Mouse (Mus musculus): ENCODE data around the gene Kcnn1. TPM values are rescaled to one million over a fixed set of nuclear protein-coding genes. Genes with fewer than 3 reads are reported as not detected.
A peak's percentile ranks its signal among the peaks of the same experiment; 100 is the strongest.

Kcnn1 gene
- polyA plus RNA-seq, 1 experiment, result 0.90 TPM

DNA sequence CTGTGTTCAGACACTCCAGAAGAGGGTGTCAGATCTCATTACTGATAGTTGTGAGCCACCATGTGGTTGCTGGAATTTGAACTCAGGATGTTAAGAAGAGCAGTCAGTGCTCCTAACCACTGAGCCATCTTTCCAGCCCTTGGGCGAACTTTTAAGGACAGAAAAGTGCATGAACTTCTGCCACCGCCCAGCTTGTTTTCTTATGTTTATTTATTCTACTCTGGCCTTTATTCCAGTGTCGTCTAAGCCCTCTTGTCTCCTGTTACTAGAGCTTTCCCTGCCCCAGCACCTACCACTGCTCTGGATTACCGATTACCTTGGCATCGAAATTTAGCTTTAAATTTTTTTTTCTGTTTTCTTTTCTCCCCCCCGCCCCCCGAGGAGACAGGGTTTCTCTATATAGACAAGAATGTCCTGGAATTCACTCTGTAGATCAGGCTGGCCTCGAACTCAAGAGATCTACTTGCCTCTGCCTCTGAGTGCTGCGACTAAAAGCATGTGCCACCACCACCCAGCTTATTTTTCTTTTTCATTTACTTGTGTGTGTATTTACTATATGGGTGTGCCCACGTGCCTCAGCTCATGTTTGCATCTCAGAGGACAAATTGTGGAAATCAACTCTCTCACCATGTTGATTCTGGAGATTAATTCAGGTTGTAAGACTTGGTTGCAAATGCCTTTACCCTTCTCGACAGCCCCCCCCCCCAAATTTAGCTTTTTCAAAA, 60.1 kb downstream of the Kcnn1 start:
- Histone ChIP-seq H3K27ac (ENCODE audit: insufficient read depth, low read depth, low read length) (no peak overlapping the region), H3K36me3 (ENCODE audit: control insufficient read depth, insufficient read depth, low read length) (no peaks in the 10 kb centered on the region), H3K4me3 (ENCODE audit: low read depth, low read length) (no peak overlapping the region), H3K27me3 (ENCODE audit: control insufficient read depth, insufficient read depth, low read length) (peaks cover 12% of the 10 kb centered on the region), H3K4me1 (ENCODE audit: control insufficient read depth, insufficient read depth, insufficient read length, low read length) (peaks cover 18% of the 10 kb centered on the region)
- WGBS, result 62% methylated on average over 11 of the region's 11 CpGs
- TF ChIP-seq CTCF (IDR thresholded peaks at IDR 0.05; ENCODE audit: extremely low read depth, insufficient read length, insufficient replicate concordance, low read depth, low read length) (no peak), POLR2A (IDR thresholded peaks at IDR 0.05; ENCODE audit: low read depth, low read length) (no peak)

DNA sequence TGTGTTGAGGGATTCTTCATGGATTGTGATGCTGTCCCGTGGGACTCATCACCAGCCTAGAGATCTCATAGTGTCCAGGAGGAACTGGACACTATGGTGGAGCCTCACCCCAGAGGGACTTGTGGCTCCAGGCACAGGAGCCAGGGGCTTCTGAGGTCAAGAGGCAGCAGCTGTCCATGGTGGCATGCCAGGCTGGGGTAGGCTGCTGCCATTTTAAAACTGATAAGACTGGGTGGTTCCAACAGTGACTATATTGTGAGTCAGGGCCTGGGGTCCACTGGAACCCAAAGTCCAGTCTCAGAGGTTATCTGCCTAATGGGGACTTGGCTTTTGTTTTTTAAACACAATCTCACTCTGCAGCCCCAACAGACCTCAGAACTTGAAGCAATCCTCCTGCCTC, 61.2 kb downstream of the Kcnn1 start:
- peaks cover 20% of the 10 kb centered on the region for H3K4me1 ChIP-seq (ENCODE audit: control insufficient read depth, insufficient read depth, insufficient read length, low read length)
- WGBS, result 79% methylated on average over 1 of the region's 1 CpGs
- TF ChIP-seq POLR2A (IDR thresholded peaks at IDR 0.05; ENCODE audit: low read depth, low read length) (no peak), CTCF (IDR thresholded peaks at IDR 0.05; ENCODE audit: extremely low read depth, insufficient read length, insufficient replicate concordance, low read depth, low read length) (no peak)
- no peaks in the 10 kb centered on the region for H3K36me3 ChIP-seq (ENCODE audit: control insufficient read depth, insufficient read depth, low read length)
- peaks cover 12% of the 10 kb centered on the region for H3K27me3 ChIP-seq (ENCODE audit: control insufficient read depth, insufficient read depth, low read length)
- H3K27ac ChIP-seq (ENCODE audit: insufficient read depth, low read depth, low read length), result no peak overlapping the region
- no peak overlapping the region for H3K4me3 ChIP-seq (ENCODE audit: low read depth, low read length)

DNA sequence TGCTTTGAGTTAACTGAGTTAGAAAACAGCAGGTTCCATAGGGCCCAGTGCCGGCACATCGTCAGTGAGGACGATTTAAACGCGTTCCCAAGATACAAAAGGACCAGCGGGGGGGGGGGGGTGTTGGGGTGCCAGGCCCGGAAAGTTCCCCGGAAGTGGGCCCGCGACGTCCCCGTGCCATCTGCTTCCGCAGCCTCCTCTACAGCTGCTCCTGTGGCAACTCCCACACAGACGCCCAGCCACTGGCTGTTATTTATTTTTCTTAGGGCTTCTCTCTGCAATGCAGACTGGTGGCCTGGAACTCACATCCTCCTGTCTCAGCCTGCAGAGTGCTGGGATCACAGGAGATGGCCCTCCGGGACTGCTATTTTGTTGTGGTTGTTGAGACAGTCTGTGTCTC, 61.9 kb downstream of the Kcnn1 start:
- TF ChIP-seq CTCF (IDR thresholded peaks at IDR 0.05; ENCODE audit: extremely low read depth, insufficient read length, insufficient replicate concordance, low read depth, low read length), result no peak
- TF ChIP-seq POLR2A (IDR thresholded peaks at IDR 0.05; ENCODE audit: low read depth, low read length), result no peak
- peaks cover 12% of the 10 kb centered on the region for H3K27me3 ChIP-seq (ENCODE audit: control insufficient read depth, insufficient read depth, low read length)
- WGBS, result 59% methylated on average over 15 of the region's 15 CpGs
- peaks cover 23% of the 10 kb centered on the region for H3K4me1 ChIP-seq (ENCODE audit: control insufficient read depth, insufficient read depth, insufficient read length, low read length)
- H3K36me3 ChIP-seq (ENCODE audit: control insufficient read depth, insufficient read depth, low read length), result no peaks in the 10 kb centered on the region
- H3K4me3 ChIP-seq (ENCODE audit: low read depth, low read length), result no peak overlapping the region
- H3K27ac ChIP-seq (ENCODE audit: insufficient read depth, low read depth, low read length), result no peak overlapping the region

DNA sequence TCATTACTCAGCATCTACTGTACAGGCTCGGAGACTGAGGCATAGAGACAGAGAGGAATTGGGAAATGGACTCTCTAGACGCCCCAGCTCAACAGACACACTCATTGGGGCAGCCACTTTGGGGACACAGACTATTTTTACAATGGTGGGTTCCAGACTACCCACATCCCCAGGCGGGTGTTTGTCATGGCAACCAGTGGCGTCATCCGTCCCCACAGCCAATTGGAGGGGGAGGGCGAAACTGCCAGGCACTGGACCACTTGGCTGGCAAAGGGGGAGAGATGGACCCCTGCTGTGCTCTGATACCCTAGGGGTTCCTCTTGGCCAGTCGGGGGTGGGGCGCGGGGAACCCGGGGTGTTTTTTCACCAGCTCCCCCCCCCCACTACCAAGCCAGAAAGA, 62.4 kb downstream of the Kcnn1 start:
- H3K27ac ChIP-seq (ENCODE audit: insufficient read depth, low read depth, low read length), result no peak overlapping the region
- H3K36me3 ChIP-seq (ENCODE audit: control insufficient read depth, insufficient read depth, low read length), result no peaks in the 10 kb centered on the region
- H3K4me1 ChIP-seq (ENCODE audit: control insufficient read depth, insufficient read depth, insufficient read length, low read length), result peaks cover 27% of the 10 kb centered on the region
- WGBS, result 75% methylated on average over 10 of the region's 10 CpGs
- no peak overlapping the region for H3K4me3 ChIP-seq (ENCODE audit: low read depth, low read length)
- H3K27me3 ChIP-seq (ENCODE audit: control insufficient read depth, insufficient read depth, low read length), result peaks cover 12% of the 10 kb centered on the region
- TF ChIP-seq POLR2A (IDR thresholded peaks at IDR 0.05; ENCODE audit: low read depth, low read length) (no peak), CTCF (IDR thresholded peaks at IDR 0.05; ENCODE audit: extremely low read depth, insufficient read length, insufficient replicate concordance, low read depth, low read length) (no peak)

DNA sequence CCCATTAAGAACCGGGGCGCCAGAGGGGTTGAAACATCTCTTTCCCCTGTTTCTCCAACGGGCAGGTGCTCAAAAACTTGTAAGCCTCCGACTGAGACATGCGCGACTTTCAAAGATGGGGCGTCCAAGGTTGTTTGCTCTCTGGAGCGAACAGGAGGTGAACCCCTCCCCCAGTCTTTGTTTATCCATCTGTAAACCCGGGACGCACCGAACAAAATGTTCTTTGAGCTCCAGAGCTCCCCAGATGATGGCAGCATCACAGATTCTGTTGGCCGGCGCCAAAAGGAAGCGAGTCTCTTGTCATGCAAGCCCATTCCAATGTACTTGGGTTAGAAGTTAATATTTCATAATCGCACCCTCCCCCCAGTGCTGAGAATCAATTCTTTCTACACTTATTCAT, 64.8 kb downstream of the Kcnn1 start:
- no peaks in the 10 kb centered on the region for H3K36me3 ChIP-seq (ENCODE audit: control insufficient read depth, insufficient read depth, low read length)
- H3K4me3 ChIP-seq (ENCODE audit: low read depth, low read length), result peak overlapping the region; percentile 77
- H3K27me3 ChIP-seq (ENCODE audit: control insufficient read depth, insufficient read depth, low read length), result no peaks in the 10 kb centered on the region; the same call in 1 of the 2 replicates
- H3K4me1 ChIP-seq (ENCODE audit: control insufficient read depth, insufficient read depth, insufficient read length, low read length), result peaks cover 17% of the 10 kb centered on the region
- WGBS, result 11% methylated on average over 15 of the region's 15 CpGs
- TF ChIP-seq CTCF (IDR thresholded peaks at IDR 0.05; ENCODE audit: extremely low read depth, insufficient read length, insufficient replicate concordance, low read depth, low read length) (no peak), POLR2A (IDR thresholded peaks at IDR 0.05; ENCODE audit: low read depth, low read length) (no peak)
- peak overlapping the region; percentile 87 for H3K27ac ChIP-seq (ENCODE audit: insufficient read depth, low read depth, low read length)

DNA sequence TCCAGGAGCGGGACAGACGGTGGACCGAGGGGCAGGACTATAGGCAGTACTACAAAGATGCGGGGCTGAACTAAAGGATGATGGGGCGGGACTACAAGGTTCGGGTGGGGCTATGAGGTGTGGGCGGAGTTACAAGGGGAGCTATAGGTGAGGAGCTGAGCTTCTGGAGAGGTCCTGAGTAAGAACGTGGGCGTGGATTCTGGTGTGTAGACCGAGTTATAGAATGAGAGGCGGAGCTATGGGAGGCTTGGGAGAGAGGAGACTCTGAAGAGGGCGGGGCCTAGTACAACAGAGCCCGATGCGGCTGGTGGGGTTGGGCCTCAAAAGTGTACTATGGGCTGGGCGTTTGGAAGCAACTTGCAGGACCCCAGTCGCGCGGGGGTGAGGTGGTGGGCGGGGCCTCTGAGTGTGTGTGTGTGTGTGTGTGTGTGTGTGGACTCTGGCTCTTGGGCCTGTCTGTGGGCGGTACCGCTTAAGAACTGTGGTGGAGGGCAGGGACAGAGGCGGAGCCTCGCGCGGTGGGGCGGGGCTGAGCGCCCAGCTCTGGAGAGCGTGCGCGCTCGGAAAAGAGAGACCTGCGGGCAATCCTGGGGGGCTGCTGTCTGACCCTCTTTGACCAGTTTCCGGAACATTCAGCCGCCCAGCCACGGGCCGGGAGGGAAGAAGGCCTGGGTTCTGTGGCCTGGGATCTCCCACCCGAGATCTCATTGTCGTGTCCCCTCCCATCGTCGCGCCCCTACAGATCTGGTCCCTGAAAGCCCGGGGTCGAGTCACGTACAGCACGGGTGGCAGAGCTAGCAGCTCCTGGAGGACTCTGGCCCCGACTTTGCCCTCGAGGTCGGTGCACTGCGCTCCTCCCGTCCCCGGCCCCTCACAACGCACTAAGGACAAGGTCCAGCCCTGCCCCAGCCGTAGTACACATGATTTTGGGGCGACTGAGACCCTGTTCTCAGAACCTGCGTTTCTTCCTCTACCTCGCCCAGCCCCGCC, 65.7 kb downstream of the Kcnn1 start:
- Histone ChIP-seq H3K4me1 (ENCODE audit: control insufficient read depth, insufficient read depth, insufficient read length, low read length) (peaks cover 25% of the 10 kb centered on the region), H3K27ac (ENCODE audit: insufficient read depth, low read depth, low read length) (peak overlapping the region; percentile 87)
- TF ChIP-seq POLR2A (IDR thresholded peaks at IDR 0.05; ENCODE audit: low read depth, low read length) (0 out of 2 replicates have a peak, but pooled peaks have one; percentile 10), CTCF (IDR thresholded peaks at IDR 0.05; ENCODE audit: extremely low read depth, insufficient read length, insufficient replicate concordance, low read depth, low read length) (no peak)

More for the DNA sequence above, 65.7 kb downstream of the Kcnn1 start:
- H3K27me3 ChIP-seq (ENCODE audit: control insufficient read depth, insufficient read depth, low read length), result no peaks in the 10 kb centered on the region; the same call in 1 of the 2 replicates
- WGBS, result under 1% methylated on average over 57 of the region's 57 CpGs
- H3K4me3 ChIP-seq (ENCODE audit: low read depth, low read length), result peak overlapping the region; percentile 77
- no peaks in the 10 kb centered on the region for H3K36me3 ChIP-seq (ENCODE audit: control insufficient read depth, insufficient read depth, low read length)

Data from small intestine, adult 2 months (tissue).